Mouse (Mus musculus) limb, embryonic 14.5 days (tissue): ENCODE data around the gene Xpo5. TPM values are rescaled to one million over a fixed set of nuclear protein-coding genes. Genes with fewer than 3 reads are reported as not detected.

Experiments
- ATAC-seq: fragments of 200-750 bp; cut with Nextera tagmentation; 2 replicates; pipeline ENCODE4 v1.8.0; 2017; ENCODE audit warnings: low read depth, moderate number of reproducible peaks, moderate TSS enrichment; ENCODE audit not compliant: low FRiP score
- DNase-seq: peaks from one replicate; pipeline ENCODE4 v3.0.0-alpha.2; 2015; ENCODE audit warnings: low spot score
- H3K27ac ChIP-seq: fragments of 300-500 bp; sonication (generic); replicated peaks from 2 replicates; pipeline ENCODE4 v1.5.1; 2014; ENCODE audit warnings: low read depth, mild to moderate bottlenecking, low read length, moderate library complexity, mixed read lengths
- H3K27me3 ChIP-seq: fragments of 300-500 bp; sonication (generic); 2 replicates; pipeline ENCODE4 v1.6.1; 2014; ENCODE audit warnings: low read length, mixed read lengths; ENCODE audit not compliant: control insufficient read depth, insufficient read depth
- H3K36me3 ChIP-seq: fragments of 300-500 bp; sonication (generic); 2 replicates; pipeline ENCODE4 v1.6.1; 2014; ENCODE audit warnings: mild to moderate bottlenecking, low read length, moderate library complexity, mixed read lengths; ENCODE audit not compliant: control insufficient read depth, insufficient read depth
- H3K4me1 ChIP-seq: fragments of 300-500 bp; sonication (generic); 2 replicates; pipeline ENCODE4 v1.6.1; 2014; ENCODE audit warnings: antibody characterized with exemption, low read length, mixed read lengths; ENCODE audit not compliant: control insufficient read depth, insufficient read depth
- H3K4me2 ChIP-seq: fragments of 300-500 bp; sonication (generic); replicated peaks from 2 replicates; pipeline ENCODE4 v1.6.1; 2014; ENCODE audit warnings: low read depth, mild to moderate bottlenecking, low read length, moderate library complexity; ENCODE audit not compliant: severe bottlenecking
- H3K4me3 ChIP-seq: fragments of 300-500 bp; sonication (generic); replicated peaks from 2 replicates; pipeline ENCODE4 v1.5.1; 2014; ENCODE audit warnings: low read length
- H3K9ac ChIP-seq: fragments of 300-500 bp; sonication (generic); 2 replicates; pipeline ENCODE4 v1.6.1; 2014; ENCODE audit warnings: mild to moderate bottlenecking, low read depth, low read length, moderate library complexity; ENCODE audit not compliant: severe bottlenecking
- H3K9me3 ChIP-seq: fragments of 300-500 bp; sonication (generic); 2 replicates; pipeline ENCODE4 v1.6.1; 2016; ENCODE audit warnings: low read length; ENCODE audit not compliant: control insufficient read depth
- POLR2A ChIP-seq: fragments of 200-500 bp; IDR thresholded peaks from 2 replicates; pipeline ENCODE4 v1.8.0; 2012; ENCODE audit warnings: inconsistent platforms, mild to moderate bottlenecking, moderate library complexity, borderline replicate concordance; ENCODE audit not compliant: insufficient read depth, insufficient read length; ENCODE audit errors: extremely low read depth
- WGBS: fragments of 180-500 bp; shearing (Covaris S2); extraction: QIAGEN DNeasy Blood & Tissue Kit; methylation state at CpG from one replicate; pipeline ENCODE4 v1.1.7; 2014; 5-methylcytosine and 5-hydroxymethylcytosine counted together
- polyA plus RNA-seq, 2 experiments: library from polyadenylated mRNA; depleted of rRNA in 1 of 2; stranded (reverse) in 1 of 2; unstranded in 1 of 2; fragments of >200 nt; fragmentation: Nextera tagmentation in 1 of 2; extraction: Ambion mirVana in 1 of 2; gene quantifications; 2 replicates each; pipeline versions ENCODE4 v1.2.1 to v1.2.3; 2012 to 2014

Xpo5 gene
- polyA plus RNA-seq, 2 experiments: 45.0 to 49.7 TPM

DNA sequence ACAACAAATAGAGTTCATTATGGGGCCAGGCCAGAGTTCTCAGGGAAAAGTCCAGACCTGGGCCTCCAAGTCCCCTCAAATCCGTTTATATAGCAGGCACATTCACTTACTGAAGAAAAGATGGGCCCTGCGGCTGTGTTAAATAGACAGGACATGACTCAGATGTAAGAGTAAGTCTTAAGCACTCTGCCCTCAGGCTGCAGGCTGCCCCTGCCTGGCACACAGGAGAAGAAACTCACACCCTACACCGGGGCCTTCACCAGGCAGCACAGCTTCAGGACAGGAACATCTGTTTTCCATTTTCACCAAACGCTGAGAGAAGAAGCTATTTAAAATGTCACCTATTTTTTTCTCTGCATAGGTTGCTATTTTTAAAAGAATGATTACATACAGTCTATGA lies 75.0 kb downstream of the Xpo5 start:
- Histone ChIP-seq H3K9ac (peak overlapping the region; percentile 12; the same call in 1 of the 2 replicates), H3K4me1 (peaks cover 32% of the 10 kb centered on the region), H3K9me3 (no peaks in the 10 kb centered on the region), H3K4me3 (no peak overlapping the region), H3K27ac (peak overlapping the region; percentile 70), H3K4me2 (no peak overlapping the region), H3K36me3 (peaks cover 56% of the 10 kb centered on the region), H3K27me3 (no peaks in the 10 kb centered on the region)
- no peak for TF ChIP-seq POLR2A
- WGBS: 8% methylated on average over 4 of the region's 4 CpGs
- DNase-seq: peak; percentile 27
- no peak for ATAC-seq

DNA sequence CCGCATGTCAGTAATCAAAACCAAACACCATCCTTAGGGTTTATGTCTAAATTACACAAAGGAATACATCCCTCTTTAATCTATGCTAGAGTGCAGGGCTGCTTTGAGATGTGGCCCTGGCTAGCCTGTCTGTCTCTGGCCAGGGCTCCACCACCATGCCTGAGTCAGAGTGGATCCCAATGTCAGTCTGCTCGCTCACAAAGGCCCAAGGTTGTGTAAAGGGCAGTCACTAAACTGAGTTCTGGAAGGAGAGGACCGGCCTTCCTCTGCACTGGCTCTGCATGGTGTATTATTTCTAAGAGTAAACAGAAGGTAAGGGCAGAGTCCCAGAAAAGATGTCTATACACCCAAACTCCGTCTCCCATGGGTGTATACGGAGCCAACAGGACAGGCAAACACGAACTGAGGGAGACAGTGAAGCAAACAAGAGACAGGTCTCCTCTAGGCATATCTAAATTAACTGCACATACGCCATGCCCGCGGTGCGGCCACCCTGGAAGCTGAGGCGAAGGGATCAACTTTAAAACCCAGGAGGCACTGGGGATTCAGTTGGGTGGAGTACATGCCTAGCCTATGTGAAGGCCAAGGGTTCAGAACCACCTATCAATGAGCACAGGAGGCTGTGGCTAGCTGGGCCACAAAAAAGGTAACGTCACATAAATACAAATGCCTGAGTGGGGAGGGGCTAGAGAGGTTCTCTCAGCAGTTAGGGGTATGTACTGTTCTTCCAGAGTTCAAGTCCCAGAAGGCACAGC lies 75.6 kb downstream of the Xpo5 start:
- no peak for TF ChIP-seq POLR2A
- Histone ChIP-seq H3K9me3 (no peaks in the 10 kb centered on the region), H3K36me3 (peaks cover 54% of the 10 kb centered on the region), H3K9ac (no peak overlapping the region), H3K4me2 (0 out of 2 replicates have a peak overlapping the region, but pooled peaks have one; percentile 5), H3K27ac (peak overlapping the region; percentile 70), H3K4me1 (peaks cover 32% of the 10 kb centered on the region), H3K27me3 (no peaks in the 10 kb centered on the region), H3K4me3 (no peak overlapping the region)
- DNase-seq (no peak), ATAC-seq (no peak)
- WGBS: 61% methylated on average over 12 of the region's 12 CpGs

DNA sequence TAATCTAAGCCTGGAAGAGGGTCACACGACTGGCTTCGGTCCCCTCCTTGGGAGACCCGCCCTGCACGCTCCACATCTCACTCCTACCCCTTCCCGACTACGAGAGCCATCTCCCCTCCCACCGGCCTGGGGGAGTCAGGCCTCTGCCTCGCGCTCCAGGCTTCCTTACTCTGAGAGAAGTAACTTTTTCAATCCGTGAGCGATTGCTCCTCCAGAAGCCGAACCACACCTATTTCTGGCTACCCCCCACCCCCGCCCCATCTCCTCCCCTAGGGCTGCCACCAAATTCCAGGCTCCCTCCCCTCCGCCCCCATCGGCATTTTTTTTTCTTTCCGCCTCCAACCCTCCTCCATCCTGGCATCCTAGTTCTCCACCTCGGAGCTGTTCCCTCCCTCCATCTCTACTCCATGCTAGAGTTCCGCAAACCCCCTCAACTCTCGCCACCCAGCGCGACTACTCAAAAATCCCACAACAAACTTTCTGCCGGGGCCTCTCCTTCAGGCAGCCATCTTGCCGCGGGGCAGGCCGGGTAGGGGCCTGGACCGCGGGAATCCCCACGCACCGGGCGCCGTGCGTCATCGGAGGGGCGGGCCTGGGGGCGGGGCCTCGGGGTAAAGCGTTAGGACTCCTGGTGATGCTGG lies 80.0 kb downstream of the Xpo5 start, which contains the start of gene Tjap1:
Tjap1 (minus strand) TSS at position 544 of the 641 bp plus-strand sequence.
- DNase-seq (peak; percentile 83), ATAC-seq (peak; percentile 95)
- TF ChIP-seq POLR2A: peak; percentile 86; the same call in 1 of the 2 replicates
- H3K9me3 ChIP-seq: no peaks in the 10 kb centered on the region
- no peaks in the 10 kb centered on the region for H3K27me3 ChIP-seq
- peak within 1 kb of the TSS; percentile 96 for H3K27ac ChIP-seq
- peak within 1 kb of the TSS; percentile 74 for H3K4me2 ChIP-seq
- peaks cover 33% of the 10 kb centered on the region for H3K36me3 ChIP-seq
- peak within 1 kb of the TSS; percentile 76 for H3K4me3 ChIP-seq
- WGBS: under 1% methylated on average over 37 of the region's 37 CpGs
- peak within 1 kb of the TSS; percentile 74 for H3K9ac ChIP-seq
- peaks cover 19% of the 10 kb centered on the region for H3K4me1 ChIP-seq

DNA sequence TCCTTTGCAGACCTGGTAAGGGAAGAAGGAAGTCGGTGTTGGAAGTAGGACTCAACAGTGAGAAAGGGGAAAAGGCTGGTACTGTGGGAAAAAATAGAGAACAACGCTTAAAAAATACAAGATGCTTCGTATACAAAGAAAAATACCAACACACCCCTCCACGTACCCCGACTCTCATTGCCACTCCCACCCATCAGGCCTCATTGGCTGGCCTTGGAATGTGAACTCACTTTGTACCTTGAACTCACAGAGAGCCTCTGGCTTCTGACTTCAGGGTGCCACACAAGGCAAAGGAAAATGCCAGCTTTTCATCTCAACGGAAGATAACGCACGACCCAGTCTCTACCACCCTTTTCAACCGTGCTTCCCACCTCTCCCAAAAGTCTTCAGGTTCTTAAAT lies 80.6 kb downstream of the Xpo5 start:
- peak; percentile 4 for ATAC-seq
- Histone ChIP-seq H3K27ac (peak overlapping the region; percentile 96), H3K9me3 (no peaks in the 10 kb centered on the region), H3K36me3 (peaks cover 28% of the 10 kb centered on the region), H3K9ac (peak overlapping the region; percentile 74; the same call in 1 of the 2 replicates), H3K4me2 (peak overlapping the region; percentile 74), H3K4me3 (peak overlapping the region; percentile 76), H3K4me1 (peaks cover 20% of the 10 kb centered on the region), H3K27me3 (no peaks in the 10 kb centered on the region)
- DNase-seq: no peak
- no peak for TF ChIP-seq POLR2A
- WGBS: 29% methylated on average over 9 of the region's 9 CpGs

DNA sequence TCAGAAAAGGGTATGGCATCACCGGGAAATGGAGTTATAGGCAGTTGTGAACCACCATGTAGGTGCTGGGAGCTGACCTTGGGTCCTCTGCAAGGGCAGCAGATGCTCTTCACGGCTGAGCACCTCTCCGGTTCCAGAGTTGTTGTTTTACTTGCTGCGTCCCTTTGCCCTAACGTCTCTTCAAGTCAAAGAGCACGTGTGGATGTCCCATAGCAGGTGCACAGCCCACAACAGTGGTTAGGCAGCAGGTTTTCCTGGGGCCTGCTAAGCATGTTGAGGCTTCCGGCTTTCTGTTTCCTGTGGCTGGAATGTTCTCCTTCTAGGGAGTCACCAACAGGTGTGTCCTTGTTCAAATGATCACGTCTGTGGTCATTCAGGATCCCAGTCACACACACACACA lies 81.3 kb downstream of the Xpo5 start:
- no peak overlapping the region for H3K4me3 ChIP-seq
- no peak for DNase-seq
- no peak for TF ChIP-seq POLR2A
- H3K9me3 ChIP-seq: no peaks in the 10 kb centered on the region
- H3K36me3 ChIP-seq: peaks cover 21% of the 10 kb centered on the region
- 79% methylated on average over 8 of the region's 8 CpGs for WGBS
- H3K27me3 ChIP-seq: no peaks in the 10 kb centered on the region
- no peak overlapping the region for H3K9ac ChIP-seq
- no peak for ATAC-seq
- H3K27ac ChIP-seq: no peak overlapping the region
- no peak overlapping the region for H3K4me2 ChIP-seq
- peaks cover 16% of the 10 kb centered on the region for H3K4me1 ChIP-seq
